Mouse (Mus musculus) small intestine, adult 2 months (tissue): Measurements from ENCODE around the gene Shbg.

Source experiments
- CTCF ChIP-seq: fragments of 200-500 bp; IDR thresholded peaks from 2 replicates; pipeline ENCODE4 v1.5.1; 2012; ENCODE audit warnings: low read depth, mild to moderate bottlenecking, control low read depth, inconsistent platforms, low read length, moderate library complexity, mixed read lengths; ENCODE audit not compliant: insufficient replicate concordance, insufficient read length; ENCODE audit errors: extremely low read depth
- POLR2A ChIP-seq: fragments of 200-500 bp; IDR thresholded peaks from 2 replicates; pipeline ENCODE4 v1.6.1; 2012; ENCODE audit warnings: low read depth, mild to moderate bottlenecking, control low read depth, inconsistent platforms, low read length, moderate library complexity

DNA sequence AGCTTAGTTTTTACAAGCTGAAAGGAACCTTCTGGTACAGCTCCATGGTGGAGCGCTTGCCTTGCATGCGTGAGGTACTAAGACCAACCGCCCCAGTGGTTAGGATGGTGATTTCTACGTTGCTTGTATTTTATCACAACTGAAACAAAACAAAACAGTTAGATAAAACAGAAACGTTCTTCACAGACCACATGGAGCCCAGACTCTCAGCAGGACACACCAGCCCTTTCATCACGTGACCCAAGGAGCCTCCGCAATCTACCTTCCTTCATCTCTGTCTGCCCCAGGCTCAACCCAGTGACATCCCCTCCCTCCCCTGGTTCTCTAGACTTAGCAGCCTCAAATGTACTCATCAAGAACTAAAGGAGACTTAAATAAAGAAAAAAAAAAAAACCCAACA lies 8.3 kb downstream of the Shbg start:
- TF ChIP-seq CTCF (no peak), POLR2A (no peak)
